Mouse (Mus musculus) olfactory bulb, adult 2 months (tissue): Measurements from ENCODE around the gene Man2b2. TPM values are rescaled to one million over a fixed set of nuclear protein-coding genes. Genes with fewer than 3 reads are reported as not detected.

ENCODE experiments used
- H3K27ac ChIP-seq: fragments of 200-500 bp; 2 replicates; pipeline ENCODE4 v1.5.1; 2012; ENCODE audit warnings: low read depth, low read length; ENCODE audit not compliant: insufficient read depth
- H3K4me1 ChIP-seq: fragments of 200-500 bp; 2 replicates; pipeline ENCODE4 v1.6.1; 2012; ENCODE audit warnings: low read length; ENCODE audit not compliant: control insufficient read depth, insufficient read depth
- H3K4me3 ChIP-seq: fragments of 200-500 bp; 2 replicates; pipeline ENCODE4 v1.5.1; 2012; ENCODE audit warnings: mild to moderate bottlenecking, low read depth, low read length, moderate library complexity; ENCODE audit not compliant: insufficient read depth
- CTCF ChIP-seq: fragments of 200-500 bp; IDR thresholded peaks from 2 replicates; pipeline ENCODE4 v1.5.1; 2012; ENCODE audit warnings: low read depth, mild to moderate bottlenecking, low read length, moderate library complexity; ENCODE audit not compliant: insufficient read depth
- POLR2A ChIP-seq: fragments of 200-500 bp; IDR thresholded peaks from 2 replicates; pipeline ENCODE4 v1.6.1; 2012; ENCODE audit warnings: mild to moderate bottlenecking, low read depth, low read length, moderate library complexity; ENCODE audit not compliant: insufficient read depth
- WGBS: fragments of 180-500 bp; shearing (Covaris S2); methylation state at CpG from one replicate; pipeline ENCODE4 v1.1.7; 2018; 5-methylcytosine and 5-hydroxymethylcytosine counted together
- polyA plus RNA-seq: library from polyadenylated mRNA; stranded (reverse); fragments of >200 nt; gene quantifications from 2 replicates; pipeline ENCODE4 v1.2.4, GENCODE M21; 2012; ENCODE audit warnings: low replicate concordance; ENCODE audit not compliant: missing spikeins, insufficient read depth, insufficient read length

Gene Man2b2
- polyA plus RNA-seq, 1 experiment: not detected

DNA sequence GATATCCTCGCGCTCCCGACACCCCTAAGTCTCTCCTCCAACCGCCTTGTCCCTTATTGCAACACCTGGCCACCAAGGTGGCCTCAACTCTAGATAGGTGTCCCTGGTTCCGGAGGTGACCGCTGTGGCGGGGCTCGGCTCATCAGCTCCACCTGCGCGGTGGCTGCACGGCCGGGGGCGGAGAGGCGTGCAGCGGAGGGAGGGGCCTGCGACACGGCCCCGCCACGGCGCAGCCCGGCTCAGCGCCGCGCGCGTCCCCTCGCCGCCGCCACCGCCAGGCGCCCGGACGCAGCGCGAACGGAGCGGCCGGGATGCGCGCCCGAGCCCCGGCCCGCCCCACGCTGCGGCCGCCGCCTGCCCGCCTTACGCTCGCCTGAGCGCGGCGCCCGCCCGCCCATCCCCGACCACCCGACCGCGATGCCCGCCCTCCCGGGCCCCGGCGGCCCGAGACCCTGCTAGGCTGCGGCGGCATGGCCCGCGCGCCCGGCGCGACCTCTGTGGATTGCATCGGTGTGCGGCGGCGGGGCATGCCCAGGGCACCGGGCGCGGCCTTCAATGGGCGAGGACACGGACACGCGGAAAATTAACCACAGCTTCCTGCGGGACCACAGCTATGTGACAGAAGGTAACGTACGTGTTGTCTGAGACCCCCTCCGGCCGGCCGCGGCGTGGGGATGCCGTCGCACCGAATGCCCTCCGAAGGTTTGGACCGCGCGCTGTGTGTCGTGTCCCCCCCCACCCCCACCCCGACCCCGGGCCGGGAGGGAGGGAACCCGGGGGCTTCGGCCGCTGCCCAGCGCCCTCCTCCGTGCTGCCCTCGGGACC is 38.0 kb upstream of the Man2b2 start, which contains the start of gene Ppp2r2c:
Ppp2r2c (plus strand) TSS at position 248 of the 825 bp plus-strand sequence.
- WGBS: under 1% methylated on average over 108 of the region's 108 CpGs
- H3K4me3 ChIP-seq: peak within 1 kb of the TSS; percentile 53
- TF ChIP-seq CTCF: no peak; the same call in 1 of the 2 replicates
- TF ChIP-seq POLR2A: peak; percentile 39
- H3K4me1 ChIP-seq: peaks cover 15% of the 10 kb centered on the region
- peak within 1 kb of the TSS; percentile 86 for H3K27ac ChIP-seq

GRCm38 (mm10) chr5:36867561-36867960 is 37.1 kb upstream of the Man2b2 start:
- H3K4me1 ChIP-seq: peaks cover 13% of the 10 kb centered on the region
- H3K4me3 ChIP-seq: peak overlapping the region; percentile 53
- H3K27ac ChIP-seq: no peak overlapping the region
- 21% methylated on average over 6 of the region's 6 CpGs for WGBS
- TF ChIP-seq CTCF: no peak

GRCm38 (mm10) chr5:36866701-36867250 is 36.3 kb upstream of the Man2b2 start:
- Histone ChIP-seq H3K27ac (no peak overlapping the region), H3K4me1 (peaks cover 11% of the 10 kb centered on the region; the same call in 1 of the 2 replicates), H3K4me3 (no peak overlapping the region)
- TF ChIP-seq POLR2A (no peak), CTCF (no peak)
- WGBS: 78% methylated on average over 7 of the region's 7 CpGs

DNA sequence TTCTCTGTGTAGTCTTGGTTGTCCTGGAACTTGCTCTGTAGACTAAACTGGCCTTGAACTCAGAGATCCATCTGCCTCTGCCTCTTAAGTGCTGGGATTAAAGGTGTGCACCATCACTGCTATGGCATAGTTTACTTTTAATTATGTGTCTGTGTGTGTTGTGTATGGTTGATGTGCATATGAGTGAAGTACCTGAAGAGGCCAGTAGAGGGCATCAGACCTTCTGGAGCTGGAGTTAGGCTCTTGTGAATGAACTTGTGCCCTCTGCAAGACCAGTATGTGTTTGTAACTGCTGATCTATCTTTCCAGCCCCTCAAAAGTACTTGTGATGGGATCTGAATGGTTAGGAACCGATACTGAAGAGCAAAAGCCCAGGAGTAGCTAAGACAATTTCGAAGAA is 30.6 kb upstream of the Man2b2 start:
- 90% methylated on average over 2 of the region's 2 CpGs for WGBS
- no peaks in the 10 kb centered on the region for H3K4me1 ChIP-seq
- no peak overlapping the region for H3K27ac ChIP-seq
- H3K4me3 ChIP-seq: no peak overlapping the region
- TF ChIP-seq POLR2A: no peak
- no peak for TF ChIP-seq CTCF

GRCm38 (mm10) chr5:36857546-36857945 is 27.1 kb upstream of the Man2b2 start:
- 57% methylated on average over 5 of the region's 5 CpGs for WGBS
- no peak for TF ChIP-seq POLR2A
- TF ChIP-seq CTCF: no peak
- H3K4me3 ChIP-seq: no peak overlapping the region
- H3K27ac ChIP-seq: no peak overlapping the region
- no peaks in the 10 kb centered on the region for H3K4me1 ChIP-seq

GRCm38 (mm10) chr5:36856529-36856928 is 26.1 kb upstream of the Man2b2 start:
- Histone ChIP-seq H3K4me3 (no peak overlapping the region), H3K27ac (no peak overlapping the region), H3K4me1 (no peaks in the 10 kb centered on the region)
- TF ChIP-seq POLR2A (no peak), CTCF (no peak)
- 90% methylated on average over 7 of the region's 7 CpGs for WGBS

DNA sequence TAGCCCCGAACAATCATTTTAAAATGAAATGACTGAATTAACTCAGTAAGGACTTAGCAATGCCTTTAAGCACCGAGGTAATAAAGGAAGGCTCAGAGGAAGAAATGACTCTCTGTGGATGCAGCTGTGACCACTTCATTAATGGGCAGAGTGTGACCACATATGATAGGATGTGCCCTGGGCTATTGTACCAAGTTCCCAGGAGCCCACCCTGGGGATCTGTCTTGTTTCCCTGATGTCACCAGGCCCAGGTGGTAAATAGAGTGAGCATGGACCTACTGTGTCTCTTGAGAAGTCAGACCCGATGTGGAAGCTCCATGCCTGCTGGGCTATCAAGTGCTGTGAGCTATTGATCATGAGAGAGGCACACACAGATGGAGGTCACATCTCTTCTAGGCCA is 24.7 kb upstream of the Man2b2 start:
- Histone ChIP-seq H3K4me3 (no peak overlapping the region), H3K4me1 (no peaks in the 10 kb centered on the region), H3K27ac (no peak overlapping the region)
- TF ChIP-seq CTCF (no peak), POLR2A (no peak)
- WGBS: 85% methylated on average over 3 of the region's 3 CpGs

GRCm38 (mm10) chr5:36851572-36851971 is 21.1 kb upstream of the Man2b2 start:
- H3K27ac ChIP-seq: no peak overlapping the region
- 36% methylated on average over 4 of the region's 4 CpGs for WGBS
- TF ChIP-seq CTCF (no peak), POLR2A (no peak)
- H3K4me1 ChIP-seq: no peaks in the 10 kb centered on the region
- H3K4me3 ChIP-seq: no peak overlapping the region

- no peak overlapping the region for H3K27ac ChIP-seq
- TF ChIP-seq POLR2A (no peak), CTCF (no peak)
- H3K4me1 ChIP-seq: peaks cover 12% of the 10 kb centered on the region
- no peak overlapping the region for H3K4me3 ChIP-seq
- 47% methylated on average over 10 of the region's 10 CpGs for WGBS
Observed at GRCm38 (mm10) chr5:36844490-36844889, 14.0 kb upstream of the Man2b2 start.
